Mouse (Mus musculus): ENCODE data around the gene Slc41a2.

DNA sequence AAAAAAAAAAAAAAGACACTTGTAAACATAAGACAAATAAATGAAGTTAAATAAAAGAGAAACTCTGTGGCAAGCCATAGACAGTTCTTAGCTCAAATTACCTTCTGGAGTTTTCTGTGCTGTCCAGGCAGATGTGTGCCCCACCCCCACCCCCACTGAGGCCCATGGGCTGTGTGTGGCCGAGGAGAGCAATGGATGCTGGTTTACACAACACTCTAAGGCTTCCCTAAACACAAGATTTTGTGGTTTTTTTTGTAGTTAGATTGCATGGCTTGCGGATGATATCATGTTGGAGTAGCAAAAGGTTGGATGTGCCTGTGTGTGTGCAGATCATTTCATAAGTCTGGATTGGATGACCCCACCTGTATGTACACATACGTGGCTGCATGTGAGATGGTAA is 116.8 kb downstream of the Slc41a2 start:
- TF ChIP-seq EP300 (IDR thresholded peaks at IDR 0.05; ENCODE audit: low read depth) (no peak), CTCF (IDR thresholded peaks at IDR 0.05; ENCODE audit: low read depth) (no peak)
